Mouse (Mus musculus) liver, embryonic 14 days (tissue): ENCODE measurements around the gene Gm3404. TPM values are rescaled to one million over a fixed set of nuclear protein-coding genes. Genes with fewer than 3 reads are reported as not detected.

Experiments used
- polyA plus RNA-seq: library from polyadenylated mRNA; depleted of rRNA; stranded (reverse); fragments of >200 nt; gene quantifications from 2 replicates; pipeline ENCODE4 v1.2.3, GENCODE M21; 2012; rRNA removed

Gm3404 gene
- polyA plus RNA-seq = not detected in 2 replicates

GRCm38 (mm10) chr5:146525501-146525900 is at the start of gene Gm3404:
Gm3404 (plus strand) TSS chr5:146525801.

GRCm38 (mm10) chr5:146481665-146482064 is 43.9 kb upstream of the Gm3404 start, which contains the start of gene Gm6408:
Gm6408 (plus strand) TSS chr5:146481965.

GRCm38 (mm10) chr5:146491063-146491462 is 34.5 kb upstream of the Gm3404 start, which contains the start of gene Gm6370:
Gm6370 (plus strand) TSS chr5:146491363.

DNA sequence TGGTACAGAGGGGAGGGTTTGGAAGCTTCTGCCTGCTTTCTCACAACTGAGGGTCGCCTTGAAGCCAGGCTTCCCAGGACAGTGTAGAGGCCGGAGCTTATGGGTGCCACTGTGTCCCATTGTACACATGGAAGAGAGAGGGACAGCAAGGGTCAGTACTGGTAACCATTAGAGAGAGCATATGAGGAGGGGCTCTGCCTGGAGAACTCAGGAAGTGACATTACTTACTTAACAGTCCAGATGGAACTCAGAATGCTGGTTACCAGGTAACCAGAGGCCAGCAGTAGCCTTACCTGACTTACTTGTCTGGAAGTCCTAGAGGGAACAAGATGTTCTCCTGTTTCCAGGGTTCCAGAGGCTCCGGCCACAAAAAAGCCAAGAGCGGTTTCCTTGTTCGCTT is 23.5 kb upstream of the Gm3404 start, which contains the start of gene 4930449I24Rik:
4930449I24Rik (plus strand) TSS at position 301 of the 400 bp plus-strand sequence.

GRCm38 (mm10) chr5:146513823-146514222 is 11.8 kb upstream of the Gm3404 start, which contains the start of gene Gm3402:
Gm3402 (plus strand) TSS chr5:146514123.

GRCm38 (mm10) chr5:146537347-146537746 is 11.7 kb downstream of the Gm3404 start, which contains the start of gene Gm3409:
Gm3409 (plus strand) TSS chr5:146537647.

DNA sequence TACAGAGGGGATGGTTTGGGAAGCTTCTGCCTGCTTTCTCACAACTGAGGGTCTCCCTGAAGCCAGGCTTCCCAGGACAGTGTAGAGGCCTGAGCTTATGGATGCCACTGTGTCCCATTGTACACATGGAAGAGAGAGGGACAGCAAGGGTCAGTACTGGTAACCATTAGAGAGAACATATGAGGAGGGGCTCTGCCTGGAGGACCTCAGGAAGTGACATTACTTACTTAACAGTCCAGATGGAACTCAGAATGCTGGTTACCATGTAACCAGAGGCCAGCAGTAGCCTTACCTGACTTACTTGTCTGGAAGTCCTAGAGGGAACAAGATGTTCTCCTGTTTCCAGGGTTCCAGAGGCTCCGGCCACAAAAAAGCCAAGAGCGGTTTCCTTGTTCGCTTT is 30.2 kb downstream of the Gm3404 start, which contains the start of gene Gm3415:
Gm3415 (plus strand) TSS at position 301 of the 400 bp plus-strand sequence.

Other genes starting within 250 kb of the Gm3404 start
- 0.05 and 0.08 TPM in 2 replicates for gene Wasf3, start 140.8 kb upstream of the Gm3404 start, polyA plus RNA-seq
- gene Gm6408, start 43.8 kb upstream of the Gm3404 start, polyA plus RNA-seq = not detected in 2 replicates
- not detected in 2 replicates for gene Gm6370, start 34.4 kb upstream of the Gm3404 start, polyA plus RNA-seq
- not detected in 2 replicates for gene 4930449I24Rik, start 23.4 kb upstream of the Gm3404 start, polyA plus RNA-seq
- gene Gm3402, start 11.7 kb upstream of the Gm3404 start, polyA plus RNA-seq = not detected in 2 replicates
- not detected in 2 replicates for gene Gm3409, start 11.8 kb downstream of the Gm3404 start, polyA plus RNA-seq
- gene Gm3415, start 30.3 kb downstream of the Gm3404 start, polyA plus RNA-seq = not detected in 2 replicates
- 0.62 and 0.80 TPM in 2 replicates for gene Gpr12, start 59.4 kb downstream of the Gm3404 start, polyA plus RNA-seq